Mouse (Mus musculus): ENCODE data around the gene Enah.

GRCm38 (mm10) chr1:181987226-181987625 is 32.6 kb downstream of the Enah start:
- TF ChIP-seq CTCF (IDR thresholded peaks at IDR 0.05; ENCODE audit: low read depth) (no peak), EP300 (IDR thresholded peaks at IDR 0.05; ENCODE audit: low read depth) (no peak)

All from heart, postnatal 0 days (tissue).